Mouse (Mus musculus) bone marrow, adult 2 months (tissue): ENCODE results near the gene Mlst8. TPM values are rescaled to one million over a fixed set of nuclear protein-coding genes. Genes with fewer than 3 reads are reported as not detected.
A peak's percentile ranks its signal among the peaks of the same experiment; 100 is the strongest.
"Not testable (repeated sequence)": the region's sequence is repeated elsewhere in the genome, so short reads cannot be mapped to it uniquely, and the experiment has no call there.

ENCODE experiments used
- H3K27ac ChIP-seq: fragments of 200-500 bp; 2 replicates; pipeline ENCODE4 v1.5.1; 2012; ENCODE audit warnings: low read depth, mild to moderate bottlenecking, control low read depth, inconsistent platforms, low read length; ENCODE audit not compliant: control insufficient read depth, poor library complexity, insufficient read depth
- H3K4me1 ChIP-seq: fragments of 200-500 bp; 2 replicates; pipeline ENCODE4 v1.6.1; 2011; ENCODE audit warnings: low read length; ENCODE audit not compliant: control insufficient read depth, insufficient read depth
- H3K4me3 ChIP-seq: fragments of 200-500 bp; replicated peaks from 2 replicates; pipeline ENCODE3; 2011; ENCODE audit warnings: mild to moderate bottlenecking, low read depth, low read length, control low read depth; ENCODE audit not compliant: control insufficient read depth
- CTCF ChIP-seq: fragments of 200-500 bp; IDR thresholded peaks from 2 replicates; pipeline ENCODE4 v1.5.1; 2011; ENCODE audit warnings: low read length, control low read depth; ENCODE audit not compliant: control insufficient read depth, insufficient read depth
- POLR2A ChIP-seq: fragments of 200-500 bp; IDR thresholded peaks from 2 replicates; pipeline ENCODE4 v1.6.1; 2011; ENCODE audit warnings: low read depth, mild to moderate bottlenecking, control low read depth, low read length, borderline replicate concordance; ENCODE audit not compliant: control insufficient read depth
- WGBS: fragments of 180-500 bp; shearing (Covaris S2); methylation state at CpG from one replicate; pipeline ENCODE4 v1.1.7; 2018; 5-methylcytosine and 5-hydroxymethylcytosine counted together
- polyA plus RNA-seq: library from polyadenylated mRNA; stranded (reverse); fragments of >200 nt; gene quantifications from 2 replicates; pipeline ENCODE4 v1.2.4, GENCODE M21; 2011; ENCODE audit warnings: low replicate concordance; ENCODE audit not compliant: missing spikeins, insufficient read depth, insufficient read length

Gene Mlst8
- polyA plus RNA-seq, 1 experiment: 22.9 TPM

GRCm38 (mm10) chr17:24468636-24469246 is 10.1 kb downstream of the Mlst8 start:
- WGBS: 88% methylated on average over 5 of the region's 5 CpGs
- no peak overlapping the region for H3K27ac ChIP-seq
- no peak overlapping the region for H3K4me3 ChIP-seq

GRCm38 (mm10) chr17:24463374-24464133 is 15.3 kb downstream of the Mlst8 start:
- whole genome bisulfite sequencing: 30% methylated on average over 6 of the region's 6 CpGs
- TF ChIP-seq POLR2A: no peak
- TF ChIP-seq CTCF: no peak
- H3K4me1 ChIP-seq: no peaks in the 10 kb centered on the region
- no peak overlapping the region for H3K27ac ChIP-seq
- no peak overlapping the region for H3K4me3 ChIP-seq

More at GRCm38 (mm10) chr17:24468636-24469246, 10.1 kb downstream of the Mlst8 start:
- no peak for TF ChIP-seq CTCF
- no peak for TF ChIP-seq POLR2A
- no peaks in the 10 kb centered on the region; the same call in none of the 2 replicates for H3K4me1 ChIP-seq

DNA sequence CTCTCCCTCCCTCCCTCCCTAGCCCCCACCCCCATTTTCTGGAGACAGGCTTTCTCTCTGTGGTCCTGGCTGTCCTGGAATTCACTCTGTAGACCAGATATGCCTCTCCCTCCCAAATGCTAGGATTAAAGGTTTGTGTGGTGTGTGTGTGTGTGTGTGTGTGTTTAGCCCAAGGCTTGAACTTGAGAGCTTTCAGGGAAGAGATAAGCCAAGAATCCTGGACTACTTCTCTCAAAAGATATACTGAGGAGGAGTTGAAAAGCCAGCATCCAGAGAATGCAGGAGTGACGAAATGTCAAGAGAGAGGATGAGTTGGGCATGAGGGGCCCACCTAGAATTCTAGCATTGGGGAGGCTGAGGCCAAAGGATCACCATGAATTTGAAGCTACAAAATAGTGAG is 15.9 kb downstream of the Mlst8 start:
- H3K4me1 ChIP-seq: no peaks in the 10 kb centered on the region
- H3K4me3 ChIP-seq: no peak overlapping the region
- TF ChIP-seq CTCF (no peak), POLR2A (no peak)
- 84% methylated on average over 1 of the region's 1 CpGs for WGBS
- H3K27ac ChIP-seq: no peak overlapping the region

DNA sequence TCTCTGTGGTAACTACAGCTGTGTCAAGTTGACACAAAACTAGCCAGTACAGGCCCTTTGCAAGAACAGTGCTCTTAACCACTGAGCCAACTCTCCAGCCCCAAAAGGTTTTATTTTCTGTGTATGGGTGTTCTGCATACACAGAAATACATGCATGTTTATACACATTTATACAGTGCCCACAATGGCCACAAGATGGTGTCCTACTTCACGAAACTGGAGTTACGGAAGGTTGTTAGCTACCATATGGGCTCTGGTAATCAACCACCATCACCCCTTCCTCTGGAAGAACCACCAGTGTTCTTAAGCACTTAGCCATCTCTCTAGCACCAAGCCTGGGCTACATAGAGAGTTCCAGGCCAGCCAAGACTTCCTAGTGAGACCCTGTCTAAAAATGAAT is 17.3 kb downstream of the Mlst8 start:
- no peaks in the 10 kb centered on the region for H3K4me1 ChIP-seq
- no peak overlapping the region for H3K4me3 ChIP-seq
- WGBS: 55% methylated on average over 2 of the region's 2 CpGs
- no peak overlapping the region for H3K27ac ChIP-seq
- TF ChIP-seq POLR2A (no peak), CTCF (0 out of 2 replicates have a peak, but pooled peaks have one; percentile 19)

GRCm38 (mm10) chr17:24455523-24456206 is 23.2 kb downstream of the Mlst8 start:
- not testable (repeated sequence) for H3K4me3 ChIP-seq, H3K4me1 ChIP-seq
- WGBS: 44% methylated on average over 10 of the region's 10 CpGs
- H3K27ac ChIP-seq: 0 out of 2 replicates have a peak overlapping the region, but pooled peaks have one; percentile 10

DNA sequence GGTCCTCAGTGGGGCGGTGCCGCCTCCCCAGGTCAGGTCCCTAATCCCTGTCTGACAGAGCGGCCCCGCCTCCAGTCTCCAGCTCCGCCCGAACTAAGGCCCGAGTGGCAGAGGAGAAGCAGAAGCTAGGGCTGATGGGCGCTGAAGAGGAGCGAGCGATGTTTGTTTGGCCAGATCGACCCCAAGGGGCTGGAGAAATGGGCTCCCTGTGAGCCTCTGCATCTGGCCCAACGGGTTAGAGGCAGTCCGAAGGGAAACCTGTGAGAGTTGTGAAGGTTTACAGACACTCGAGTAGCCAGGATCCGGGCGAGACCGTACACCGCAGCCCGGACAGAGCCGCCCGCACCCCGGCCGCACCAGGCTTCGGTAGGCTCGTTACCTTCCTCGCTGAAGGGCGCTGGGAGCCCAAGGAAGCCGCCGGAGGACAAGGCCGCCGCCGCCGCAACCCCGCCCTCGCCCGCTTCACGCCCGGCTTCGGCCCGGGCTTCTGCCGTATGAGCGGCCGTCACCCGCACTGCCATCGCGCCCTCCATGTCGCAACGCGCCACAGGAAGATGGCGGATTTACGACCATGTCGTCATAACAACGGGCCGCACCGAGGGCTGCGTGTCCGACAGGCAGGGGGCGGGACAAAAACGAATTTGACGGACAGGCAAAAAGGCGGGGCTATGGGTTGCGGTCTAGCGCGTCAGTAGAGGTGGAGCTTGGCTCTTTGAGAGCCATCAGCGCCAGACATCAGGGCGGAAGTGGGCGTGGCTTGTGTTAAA is 23.9 kb downstream of the Mlst8 start:
- H3K27ac ChIP-seq: peak overlapping the region; percentile 96
- under 1% methylated on average over 67 of the region's 67 CpGs for WGBS
- TF ChIP-seq CTCF: 0 out of 2 replicates have a peak, but pooled peaks have one; percentile 5
- TF ChIP-seq POLR2A: peak; percentile 92
- H3K4me1 ChIP-seq: no peaks in the 10 kb centered on the region
- peak overlapping the region; percentile 76 for H3K4me3 ChIP-seq

DNA sequence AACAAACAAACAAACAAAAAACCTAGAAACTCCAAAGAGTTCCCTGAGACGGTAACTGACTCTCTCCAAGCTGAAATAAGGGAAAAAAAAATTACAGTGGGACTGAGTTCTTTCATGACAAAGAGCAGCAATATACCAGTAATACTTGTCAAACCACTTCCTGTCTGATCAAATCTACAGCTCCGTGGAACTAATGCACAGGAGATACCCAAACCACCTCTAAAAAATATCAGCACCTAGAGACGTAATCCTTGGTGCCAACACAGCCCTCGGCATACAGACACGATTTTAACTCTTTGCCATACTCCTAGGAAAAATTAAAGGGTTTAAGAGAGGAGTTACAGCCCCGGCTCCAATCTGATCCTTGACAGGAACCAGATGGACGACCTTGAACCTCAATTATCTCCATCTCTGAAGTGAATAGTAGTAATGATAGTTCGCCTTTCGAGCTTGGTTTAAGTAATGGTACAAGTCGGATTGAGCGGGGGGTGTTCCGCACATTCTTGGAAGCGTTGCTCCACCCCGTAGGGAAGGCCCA is 24.6 kb downstream of the Mlst8 start:
- WGBS: 1% methylated on average over 14 of the region's 14 CpGs
- H3K27ac ChIP-seq: peak overlapping the region; percentile 96
- TF ChIP-seq CTCF (no peak), POLR2A (no peak)
- peak overlapping the region; percentile 76 for H3K4me3 ChIP-seq
- H3K4me1 ChIP-seq: no peaks in the 10 kb centered on the region
